Mouse (Mus musculus) cerebellum, adult 11 months (tissue): ENCODE measurements around the gene BC035044.
A peak's percentile ranks its signal among the peaks of the same experiment; 100 is the strongest.
"Not testable (repeated sequence)": the region's sequence is repeated elsewhere in the genome, so short reads cannot be mapped to it uniquely, and the experiment has no call there.

Experiments
- DNase-seq: peaks from one replicate; pipeline ENCODE4 v3.0.0; 2022

BC035044 gene

GRCm38 (mm10) chr6:128849902-128850301, 41.0 kb downstream of the BC035044 start:
- peak; percentile 14 for DNase-seq

- DNase-seq: no peak
Observed at GRCm38 (mm10) chr6:128847401-128847800, 43.5 kb downstream of the BC035044 start.

DNA sequence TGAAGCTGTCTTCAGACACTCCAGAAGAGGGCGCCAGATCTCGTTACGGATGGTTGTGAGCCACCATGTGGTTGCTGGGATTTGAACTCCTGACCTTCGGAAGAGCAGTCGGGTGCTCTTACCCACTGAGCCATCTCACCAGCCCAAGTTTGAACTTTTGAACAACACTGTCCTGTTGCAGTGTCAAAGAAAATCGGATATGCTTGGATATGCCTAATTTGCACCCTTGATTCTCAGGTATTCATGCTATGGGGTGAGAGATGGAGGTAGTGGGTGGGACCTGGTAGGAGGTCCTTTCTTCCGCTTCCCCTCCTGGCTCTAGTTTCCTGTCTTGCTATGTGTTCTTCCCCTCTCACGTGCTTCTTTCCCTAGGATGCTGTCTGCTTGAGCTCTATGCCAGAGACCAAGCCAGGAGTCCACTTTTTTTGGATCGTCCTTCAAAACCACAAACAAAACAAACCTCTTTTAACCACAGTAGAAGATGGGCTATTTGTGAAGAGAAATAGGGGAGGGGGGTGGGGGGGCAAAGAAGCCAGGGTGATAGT, 44.9 kb downstream of the BC035044 start:
- DNase-seq: no peak

DNA sequence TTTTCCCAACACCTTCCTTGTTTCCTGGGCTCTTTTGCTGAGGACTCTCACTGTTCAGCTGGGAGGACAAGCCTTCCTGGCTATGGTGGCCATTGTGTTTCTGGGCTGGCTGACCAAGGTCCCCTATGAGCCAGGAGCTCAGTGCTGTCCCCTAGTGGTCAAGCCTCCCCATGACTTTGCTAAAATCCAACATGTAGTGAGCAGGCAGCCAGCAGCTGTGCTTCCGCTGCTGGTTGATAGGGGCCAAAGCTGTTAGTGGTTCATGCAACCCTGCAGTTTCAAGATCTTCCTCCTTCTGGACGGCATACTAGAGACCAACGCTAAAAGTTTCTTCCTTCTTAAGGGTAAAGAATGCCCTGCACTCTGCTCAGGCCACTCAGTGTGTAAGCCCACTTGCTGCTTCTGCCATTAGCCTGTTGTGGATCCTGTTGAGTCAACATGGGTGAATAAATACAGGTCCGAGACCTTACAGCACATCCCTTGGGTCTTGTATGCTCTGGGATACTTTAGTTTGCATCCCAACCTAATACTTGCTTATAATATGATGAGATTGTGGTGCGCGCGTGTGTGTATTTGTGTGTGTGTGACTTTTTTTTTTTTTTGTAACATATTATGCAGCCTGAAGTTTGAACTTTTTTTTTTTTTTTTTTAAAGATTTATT, 45.5 kb downstream of the BC035044 start:
- DNase-seq: peak; percentile 77

GRCm38 (mm10) chr6:128844586-128845080, 46.3 kb downstream of the BC035044 start:
- peak; percentile 15 for DNase-seq

- DNase-seq: peak; percentile 17
Observed at GRCm38 (mm10) chr6:128844131-128844530, 46.8 kb downstream of the BC035044 start.

DNA sequence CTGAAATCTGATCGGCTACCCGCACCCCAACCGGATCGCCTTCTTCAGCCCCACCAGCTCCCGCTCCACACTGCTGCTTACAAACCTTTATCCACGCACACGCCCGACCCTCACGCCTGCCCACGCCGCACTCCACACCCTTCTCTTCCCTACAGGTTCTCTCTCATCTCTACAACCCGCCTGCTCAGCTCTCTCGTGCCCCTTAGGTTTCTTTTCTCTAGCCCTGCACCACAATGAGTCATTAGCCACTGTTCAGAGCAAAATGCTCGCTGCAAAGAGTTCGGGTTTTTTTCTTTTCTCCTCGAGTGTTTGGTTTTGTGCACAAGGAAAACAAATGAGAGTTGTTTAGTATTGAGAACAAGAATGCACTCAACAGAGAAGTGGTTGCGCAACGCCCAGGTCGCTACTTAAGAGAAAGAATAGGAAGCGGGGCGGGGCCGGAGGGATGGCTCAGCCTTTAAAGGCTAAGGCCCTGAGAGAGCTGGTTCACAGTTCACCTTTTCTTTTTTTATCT, 47.4 kb downstream of the BC035044 start:
- DNase-seq: no peak

DNA sequence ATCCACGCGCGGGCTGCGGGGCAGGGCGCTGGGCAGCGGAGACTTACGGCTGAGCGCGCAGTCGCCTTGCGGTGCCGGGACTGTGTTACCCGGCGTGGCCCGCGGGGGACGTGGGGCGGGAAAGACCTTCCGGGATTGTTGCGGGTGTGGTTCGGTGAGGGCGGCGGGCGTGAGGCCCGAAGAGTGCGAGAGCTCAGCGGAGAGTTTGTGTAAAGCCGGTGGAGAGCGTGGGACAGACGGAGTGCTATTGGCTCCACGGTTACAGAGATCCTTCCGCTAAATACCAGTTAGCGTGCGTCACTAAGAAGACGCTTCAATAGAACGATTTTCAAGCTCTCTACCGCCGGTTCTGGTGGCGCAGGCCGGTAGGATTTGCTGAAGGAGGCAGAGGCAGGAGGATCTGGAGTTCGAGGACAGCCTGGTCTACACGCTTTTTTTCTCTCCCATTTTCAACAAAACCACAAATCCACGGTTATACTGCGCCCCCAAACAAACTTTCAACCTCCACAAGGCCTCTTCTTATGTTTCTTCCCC, 47.9 kb downstream of the BC035044 start:
- DNase-seq: peak; percentile 92

DNA sequence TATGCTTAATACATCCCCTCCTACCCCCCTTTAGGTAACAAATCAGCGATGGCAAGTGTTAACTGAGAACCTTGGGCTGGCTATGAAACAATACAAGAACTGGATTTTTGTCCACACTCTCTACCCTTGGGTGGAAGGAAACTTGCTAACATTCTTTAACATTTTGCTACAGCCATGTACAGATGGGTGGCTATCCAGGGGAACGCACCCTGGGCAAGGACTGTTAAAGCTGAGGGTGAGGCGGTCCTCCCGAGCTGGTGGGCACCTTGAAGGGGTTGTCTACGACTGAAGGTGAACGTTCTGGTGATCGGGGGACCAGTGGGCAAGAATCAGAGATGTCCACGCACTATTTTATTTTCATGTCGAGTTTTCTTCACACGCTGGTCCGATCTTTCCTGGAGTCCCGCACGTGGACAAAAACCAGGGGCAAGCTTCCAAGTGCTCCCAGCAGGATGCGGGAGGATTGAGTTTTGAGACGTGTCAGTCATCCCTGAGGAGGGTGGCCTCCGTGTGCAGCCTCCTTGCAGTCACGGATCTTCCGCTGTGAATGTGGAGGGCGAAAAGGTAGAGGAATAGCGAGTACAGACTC, 48.5 kb downstream of the BC035044 start:
- no peak for DNase-seq

GRCm38 (mm10) chr6:128841327-128842089, 49.4 kb downstream of the BC035044 start:
- DNase-seq: no peak

DNA sequence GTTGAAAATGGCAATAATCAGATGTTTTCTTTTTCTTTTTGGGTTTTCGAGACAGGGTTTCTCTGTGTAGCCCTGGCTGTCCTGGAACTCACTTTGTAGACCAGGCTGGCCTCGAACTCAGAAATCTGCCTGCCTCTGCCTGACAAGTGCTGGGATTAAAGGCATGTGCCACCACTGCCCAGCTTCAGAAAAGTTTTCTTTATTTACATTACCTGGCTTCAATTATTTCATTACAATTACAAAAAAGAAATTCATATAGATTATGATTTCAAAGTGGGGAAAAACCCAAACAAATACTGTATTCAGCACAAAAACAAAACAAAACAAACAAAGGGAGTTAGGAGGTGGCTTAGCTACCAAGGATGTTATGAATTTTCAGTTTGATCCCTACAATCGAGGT, 50.3 kb downstream of the BC035044 start:
- DNase-seq: not testable (repeated sequence)

DNA sequence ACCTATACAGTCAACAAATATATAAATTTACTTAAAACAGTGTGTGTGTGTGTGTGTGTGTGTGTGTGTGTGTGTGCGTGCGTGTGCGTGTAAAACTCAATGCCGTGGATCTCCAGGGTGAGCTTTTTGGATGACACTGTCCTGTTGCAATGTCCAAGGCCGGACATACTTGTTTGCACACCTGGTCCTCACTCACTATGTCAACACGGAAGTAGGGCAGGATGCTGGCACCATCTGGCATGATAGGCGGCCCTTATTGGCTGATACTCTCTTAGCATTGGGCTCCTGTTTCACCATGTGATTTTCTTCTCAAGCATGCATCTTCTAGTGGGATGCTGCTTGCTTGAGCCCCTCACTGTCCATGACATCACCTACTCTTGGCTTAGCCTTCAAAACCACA, 51.0 kb downstream of the BC035044 start:
- peak; percentile 21 for DNase-seq

- peak; percentile 83 for DNase-seq
Observed at GRCm38 (mm10) chr6:128839266-128839771, 51.6 kb downstream of the BC035044 start.

- peak; percentile 82 for DNase-seq
Observed at GRCm38 (mm10) chr6:128838342-128839265, 52.3 kb downstream of the BC035044 start.

GRCm38 (mm10) chr6:128837454-128838341, 53.2 kb downstream of the BC035044 start:
- DNase-seq: peak; percentile 18

- DNase-seq: no peak
Observed at GRCm38 (mm10) chr6:128836955-128837334, 54.0 kb downstream of the BC035044 start.

DNA sequence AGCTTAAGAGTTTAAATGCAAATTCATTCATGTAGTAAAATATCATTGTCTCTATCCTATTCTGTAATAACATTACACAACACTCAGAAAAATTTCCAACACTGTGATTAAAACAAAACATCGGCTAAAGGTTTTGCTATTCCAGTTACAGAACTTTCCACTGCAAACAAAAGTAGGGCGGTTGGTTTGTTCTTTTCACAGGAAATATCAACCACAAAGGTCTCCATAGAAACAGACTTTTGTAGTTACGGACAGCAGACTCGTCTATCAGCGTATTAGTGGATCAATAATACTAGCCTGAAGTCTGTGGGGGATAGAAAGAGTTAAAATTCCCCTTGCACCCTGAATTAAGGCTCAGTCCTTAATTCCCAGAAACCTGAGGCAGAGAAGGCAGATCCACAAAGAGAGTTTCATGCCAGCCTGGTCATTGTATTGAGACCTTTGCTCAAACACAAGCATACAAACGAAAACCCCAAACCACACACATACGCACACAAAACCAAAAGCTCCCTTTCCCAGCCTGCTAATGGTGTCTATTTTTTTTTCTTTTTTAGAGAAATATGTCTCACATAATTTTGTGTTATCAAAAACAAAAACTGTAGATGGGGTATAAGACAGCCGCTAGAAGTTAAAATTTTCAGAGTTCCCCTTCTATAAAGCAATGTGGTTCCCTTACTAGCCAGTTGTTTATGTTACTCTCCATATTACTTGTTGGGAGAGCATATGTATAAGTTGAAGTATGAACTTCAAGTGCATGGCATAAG, 54.6 kb downstream of the BC035044 start:
- no peak for DNase-seq

DNA sequence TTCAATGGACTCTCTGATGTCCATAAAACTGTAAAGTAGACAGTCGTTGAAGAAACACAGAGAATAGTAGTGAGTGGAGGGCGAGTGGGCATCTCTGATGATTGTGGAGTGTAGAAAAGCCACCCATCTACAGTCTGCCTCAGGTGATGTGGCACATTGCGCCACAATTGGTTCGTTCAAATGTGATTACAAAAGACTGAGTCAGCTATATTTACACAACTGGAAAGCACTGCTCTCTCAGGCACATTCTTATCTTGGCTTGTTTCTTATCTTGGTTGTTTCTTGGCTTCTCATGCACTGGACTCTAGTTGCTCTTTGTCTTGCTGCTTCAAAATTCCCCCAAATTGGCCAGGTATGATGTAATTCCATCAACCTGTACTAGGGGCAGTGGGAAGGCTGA, 55.4 kb downstream of the BC035044 start:
- no peak for DNase-seq

- no peak for DNase-seq
Observed at GRCm38 (mm10) chr6:128833046-128833445, 57.9 kb downstream of the BC035044 start.

DNA sequence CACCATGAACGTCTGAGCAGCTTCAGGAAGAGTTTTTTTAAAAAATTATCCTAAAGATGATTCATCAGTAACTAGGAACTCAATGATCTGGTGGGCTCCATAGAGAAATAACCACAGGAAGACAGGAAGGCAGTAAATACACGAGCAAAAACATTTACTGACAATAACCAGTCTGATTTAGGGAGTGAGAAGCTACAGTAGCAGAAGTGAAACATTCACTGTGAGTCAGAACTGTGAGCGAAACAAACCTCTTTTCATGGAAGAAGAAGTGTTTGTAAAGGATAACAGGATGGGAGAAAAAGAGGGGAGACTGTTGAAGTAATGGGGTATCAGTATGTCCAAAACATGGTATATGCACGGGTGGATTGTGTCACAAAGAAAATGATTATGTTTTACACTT, 61.1 kb downstream of the BC035044 start:
- no peak for DNase-seq
